Mouse (Mus musculus): ENCODE measurements around the gene Wnt11.

Gene Wnt11

DNA sequence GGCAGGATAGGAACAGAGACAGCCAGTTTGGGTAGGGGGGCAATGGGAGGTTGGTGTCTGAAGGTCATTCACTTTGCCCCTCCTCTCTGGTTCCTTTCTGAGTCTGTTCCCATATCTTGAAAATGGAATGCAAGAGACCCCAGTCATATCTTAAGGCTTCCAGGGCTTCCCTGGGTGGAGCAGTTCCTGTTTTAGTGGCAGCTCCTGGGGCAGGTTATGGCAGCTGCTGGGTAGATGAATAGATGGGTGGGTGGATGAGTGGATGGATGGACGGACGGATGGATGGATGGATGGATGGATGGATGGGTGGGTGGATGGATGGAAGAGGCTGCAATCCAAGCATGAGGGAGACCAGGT, 32.9 kb downstream of the Wnt11 start:
- DNase-seq, result no peak

- DNase-seq, result no peak
Measured at GRCm38 (mm10) chr7:98869070-98869469, 34.2 kb downstream of the Wnt11 start.

- DNase-seq, result no peak
Measured at GRCm38 (mm10) chr7:98870791-98871190, 35.9 kb downstream of the Wnt11 start.

GRCm38 (mm10) chr7:98871882-98872281, 37.0 kb downstream of the Wnt11 start:
- DNase-seq, result no peak

DNA sequence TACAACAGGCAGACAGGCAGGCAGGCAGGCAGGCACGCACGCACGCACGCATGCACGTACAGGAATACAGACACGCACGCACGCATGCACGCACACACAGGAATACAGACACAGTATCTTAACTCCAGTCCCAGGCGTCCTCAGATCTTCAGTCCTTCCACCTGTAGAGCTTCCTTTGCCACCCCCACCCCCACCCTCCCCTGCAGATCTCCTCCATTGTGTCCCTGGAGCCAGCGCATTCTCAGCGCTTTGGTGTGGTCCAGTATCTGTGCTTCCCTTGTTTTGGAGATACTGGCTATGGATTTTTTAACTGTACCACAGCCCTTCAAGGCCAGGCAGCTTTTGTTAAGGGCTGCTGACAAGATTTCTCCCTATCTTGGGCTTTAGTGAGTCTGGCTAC, 38.4 kb downstream of the Wnt11 start:
- no peak for DNase-seq

- peak; percentile 21 to 39 for DNase-seq
Measured at GRCm38 (mm10) chr7:98874411-98874951, 39.6 kb downstream of the Wnt11 start.

DNA sequence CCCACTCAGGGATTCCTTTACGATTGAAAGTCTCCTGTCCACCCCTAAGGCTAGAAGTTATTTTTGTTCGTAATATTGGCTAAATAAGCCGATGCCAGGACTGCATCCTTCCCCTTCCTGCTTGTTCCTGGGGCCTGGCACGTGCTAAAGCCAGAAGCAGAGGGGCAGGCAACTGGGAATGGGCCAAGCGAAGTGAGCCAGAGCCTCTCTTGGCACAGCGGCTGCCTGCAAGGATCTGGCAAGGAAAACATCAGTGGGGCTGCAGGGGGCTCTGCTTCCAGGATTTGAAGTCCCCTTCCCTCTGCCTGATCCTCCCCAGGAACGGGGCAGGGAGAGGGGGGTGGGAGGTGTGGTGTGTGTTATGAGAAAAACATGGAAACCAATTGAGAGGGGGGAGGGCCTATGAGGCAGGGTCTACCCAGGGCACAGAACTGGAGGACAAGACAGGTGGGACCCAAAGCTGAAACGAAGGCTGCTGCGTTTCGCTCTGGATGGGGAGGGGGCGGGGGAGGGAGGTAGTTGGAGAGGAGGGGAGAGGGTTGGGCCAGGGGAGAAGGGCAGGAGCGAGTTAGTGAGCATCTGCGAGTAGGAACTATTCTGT, 40.6 kb downstream of the Wnt11 start:
- DNase-seq, result no peak

DNA sequence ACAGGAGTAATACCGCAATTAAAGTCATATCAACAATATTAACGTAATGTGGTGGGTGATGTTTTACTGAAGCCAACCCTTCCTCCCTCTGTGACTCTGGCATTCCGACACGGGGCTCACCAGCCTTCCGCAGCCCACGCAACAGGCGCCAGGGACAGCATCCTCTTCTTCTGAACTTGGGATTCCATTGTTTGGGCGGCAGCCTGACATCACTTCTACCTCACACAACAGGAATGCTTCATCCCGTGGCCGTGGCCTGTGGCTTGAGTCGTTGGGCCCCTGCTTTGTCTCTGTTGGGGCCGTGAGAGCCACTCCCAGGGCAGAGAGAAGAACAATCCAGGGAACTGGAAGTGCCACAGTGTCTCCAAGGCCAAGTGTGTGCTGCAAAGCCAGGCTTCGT, 41.2 kb downstream of the Wnt11 start:
- no peak for DNase-seq

DNA sequence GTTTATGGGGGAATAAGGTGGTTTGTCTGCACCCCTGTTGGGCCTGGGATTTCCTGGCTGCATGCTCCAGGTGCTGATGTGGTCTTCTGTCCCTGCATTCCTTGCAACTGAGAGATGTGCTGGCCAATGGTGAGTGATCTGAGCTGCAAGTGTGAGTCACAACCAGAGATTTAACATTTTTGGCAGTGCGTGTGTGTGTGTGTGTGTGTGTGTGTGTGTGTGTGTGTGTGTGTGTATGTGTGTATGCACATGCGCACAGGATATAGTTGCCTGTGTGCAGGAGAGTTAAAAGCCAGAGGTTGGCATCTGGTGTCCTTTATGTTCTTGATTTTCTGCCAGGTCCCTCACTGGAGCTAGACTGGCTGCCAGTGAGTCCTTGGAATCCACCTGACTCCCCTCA, 44.3 kb downstream of the Wnt11 start:
- no peak for DNase-seq

DNA sequence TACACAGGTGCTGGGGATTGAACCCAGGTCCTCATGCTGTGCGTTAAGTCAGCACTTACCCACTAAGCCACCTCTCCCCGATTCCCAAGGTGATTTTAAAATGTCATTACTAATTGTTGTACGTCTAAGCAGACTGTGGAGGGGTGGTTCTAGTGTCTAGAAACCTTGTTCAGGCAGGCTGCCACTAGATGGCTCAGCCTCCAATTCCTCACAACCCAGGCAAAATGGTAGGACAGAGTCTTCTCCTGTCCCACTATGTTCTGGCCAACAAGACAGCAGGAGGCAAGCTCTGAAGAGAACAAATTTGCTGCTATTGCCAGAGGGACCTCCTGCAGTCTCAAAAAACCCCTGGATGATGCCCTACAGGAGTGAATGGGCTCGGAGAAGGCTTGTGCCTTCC, 47.0 kb downstream of the Wnt11 start:
- DNase-seq, result no peak

DNA sequence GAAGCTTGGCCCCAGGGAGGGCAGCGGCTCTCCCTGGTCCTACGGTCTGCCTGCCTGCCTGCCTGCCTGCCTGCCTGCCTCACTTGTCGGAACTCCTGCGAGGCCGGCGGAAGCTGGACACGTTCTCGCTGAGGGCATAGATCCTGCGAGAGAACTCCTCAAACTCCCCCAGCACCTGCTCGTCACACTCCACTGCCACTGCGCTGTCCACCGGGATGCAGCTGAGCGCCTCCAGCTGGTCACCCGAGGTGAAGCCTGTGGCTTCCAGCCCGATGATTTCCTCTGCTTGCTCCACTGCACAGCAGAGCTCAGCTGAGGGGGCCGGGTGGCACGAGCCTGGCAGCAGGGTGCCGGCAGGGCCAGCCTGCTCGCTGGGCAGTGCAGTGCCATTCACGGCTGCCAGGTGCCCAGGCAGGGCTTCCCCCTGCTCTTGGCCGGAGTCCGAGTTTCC, 52.9 kb downstream of the Wnt11 start:
- no peak for DNase-seq

DNA sequence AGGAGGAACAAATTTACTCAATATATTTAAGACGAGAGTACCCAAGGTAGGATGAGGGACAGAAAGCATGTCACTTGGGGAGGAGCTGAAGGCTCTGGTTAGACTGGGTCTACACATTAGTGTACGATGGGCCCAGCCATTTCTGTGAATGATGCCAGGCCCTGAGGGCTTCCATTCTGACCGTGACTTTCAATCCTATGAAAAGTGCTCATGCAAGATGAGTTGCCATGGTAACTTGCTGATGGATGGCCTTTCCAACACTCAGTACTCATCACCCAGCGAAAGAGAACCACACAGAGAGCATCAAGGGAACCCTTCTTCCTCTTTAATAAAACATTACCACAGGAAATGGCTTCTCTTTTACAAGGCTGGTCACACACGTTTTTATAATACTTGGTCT, 53.9 kb downstream of the Wnt11 start:
- no peak for DNase-seq

GRCm38 (mm10) chr7:98889211-98889610, 54.3 kb downstream of the Wnt11 start:
- no peak for DNase-seq

GRCm38 (mm10) chr7:98893144-98893543, 58.2 kb downstream of the Wnt11 start:
- no peak for DNase-seq

- no peak for DNase-seq
Measured at GRCm38 (mm10) chr7:98894305-98894704, 59.4 kb downstream of the Wnt11 start.

- DNase-seq, result no peak
Measured at GRCm38 (mm10) chr7:98894768-98895167, 59.9 kb downstream of the Wnt11 start.

- no peak for DNase-seq
Measured at GRCm38 (mm10) chr7:98895501-98896095, 60.7 kb downstream of the Wnt11 start.

DNA sequence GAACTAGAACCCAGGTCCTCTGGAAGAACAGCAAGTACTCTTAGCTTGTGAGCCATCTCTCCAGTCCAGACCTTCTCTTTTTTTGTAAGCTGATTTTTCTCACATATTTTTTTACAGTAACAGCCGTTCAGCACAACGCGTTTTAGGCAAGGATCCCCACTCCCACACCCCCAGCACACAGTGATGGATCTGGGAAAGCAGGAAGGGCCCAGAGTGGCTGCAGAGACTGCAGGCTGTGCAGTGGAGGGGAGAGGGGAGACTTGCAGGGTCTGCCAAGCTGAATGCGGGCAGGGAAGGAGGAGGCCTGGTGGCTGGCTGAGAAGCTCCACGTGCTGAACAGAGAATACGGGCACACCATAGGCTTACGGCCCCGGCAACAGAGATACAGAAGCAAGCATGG, 62.4 kb downstream of the Wnt11 start:
- DNase-seq, result no peak

- DNase-seq, result no peak
Measured at GRCm38 (mm10) chr7:98899815-98900214, 64.9 kb downstream of the Wnt11 start.

DNA sequence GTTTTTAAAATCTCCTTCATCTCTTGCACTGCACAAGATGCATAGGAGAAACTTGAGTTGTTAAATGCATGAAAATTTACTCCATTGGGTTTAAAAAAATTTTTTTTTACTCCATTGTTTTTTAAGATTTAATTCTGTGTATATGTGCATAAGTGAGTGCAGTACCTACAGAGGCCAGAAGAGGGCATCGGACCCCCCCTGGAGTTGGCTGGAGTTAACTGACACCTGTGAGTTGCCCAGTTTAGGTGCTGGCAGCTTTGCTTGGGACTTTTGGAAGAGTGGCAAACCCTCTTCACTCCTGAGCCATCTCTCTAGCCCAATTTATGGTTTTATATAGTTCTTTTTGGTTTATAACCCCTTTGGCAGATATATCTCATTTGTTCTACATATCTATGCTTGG, 66.2 kb downstream of the Wnt11 start:
- no peak for DNase-seq

GRCm38 (mm10) chr7:98903884-98904283, 69.0 kb downstream of the Wnt11 start:
- DNase-seq, result peak in 1 of 2 experiments; percentile 16
